Mouse (Mus musculus): ENCODE results near the gene Rbbp9.

The Rbbp9 gene

DNA sequence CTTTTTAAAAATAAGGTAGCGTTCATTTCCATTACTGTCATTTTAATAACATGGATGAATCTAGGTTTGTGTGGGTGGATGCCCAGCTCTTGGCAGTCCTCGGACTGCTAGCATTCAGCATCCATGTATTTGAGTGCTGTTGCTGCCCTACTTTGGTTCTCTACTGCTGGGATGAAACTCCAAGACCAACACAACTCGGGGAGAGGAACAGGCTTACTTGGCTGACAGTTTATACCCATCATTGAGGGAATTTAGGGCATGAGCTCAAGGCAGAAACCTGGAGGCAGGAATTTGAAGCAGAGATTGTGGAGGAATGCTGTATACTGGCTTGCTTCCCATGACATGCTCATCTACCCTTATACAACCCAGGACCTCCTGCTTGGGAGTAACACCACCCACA, 36.0 kb downstream of the Rbbp9 start:
- no peak for DNase-seq (ENCODE audit: low read depth in 2 of 2, low spot score in 2 of 2)

DNA sequence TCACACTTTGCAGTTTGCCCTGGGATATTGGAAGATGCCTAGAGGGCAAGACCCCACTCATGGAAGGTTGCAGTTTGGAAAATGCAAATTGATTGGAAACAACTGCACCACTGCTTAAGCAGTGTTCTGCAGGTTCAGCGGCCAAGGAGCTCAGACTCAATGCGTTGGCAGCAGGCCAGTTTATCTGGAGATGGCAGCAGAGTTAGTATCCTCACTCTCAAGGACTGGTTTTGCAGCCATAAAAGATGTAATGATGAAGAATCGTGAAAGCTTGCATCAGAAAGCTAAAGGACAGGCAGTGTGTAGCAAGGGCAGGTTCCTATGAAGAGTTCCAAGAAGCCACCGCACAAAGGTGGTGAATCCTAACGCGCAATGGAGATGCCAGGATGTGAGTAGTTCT, 48.5 kb downstream of the Rbbp9 start:
- no peak for DNase-seq (ENCODE audit: low read depth in 2 of 2, low spot score in 2 of 2)
